Comparison of ENCODE assay signal across 51 mouse cellular contexts in the genomic region with DNA sequence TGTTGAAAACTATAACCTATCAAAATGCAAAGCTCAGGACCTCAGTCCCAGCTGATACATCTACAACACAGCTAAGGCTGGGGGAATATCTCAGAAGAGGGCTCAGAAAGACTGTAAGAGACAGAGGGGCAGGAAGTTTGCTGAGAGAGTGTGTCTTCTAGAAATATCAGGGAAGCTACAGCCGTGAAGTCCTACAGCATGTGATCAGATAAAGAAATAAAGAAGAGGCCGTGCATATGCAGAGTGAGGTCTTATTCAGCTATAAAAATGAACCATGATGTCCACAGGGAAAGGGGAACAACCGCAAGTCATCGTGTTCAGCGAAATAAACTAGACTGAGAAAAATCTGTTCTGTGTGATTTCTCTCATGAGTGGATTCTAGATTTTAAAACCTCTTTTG. TPM values are rescaled to one million over a fixed set of nuclear protein-coding genes. Genes with fewer than 3 reads are reported as not detected.
"Had no signal": no experiment of that assay in that cellular context is flagged by ENCODE, and none has a peak within 500 bp of the region (broad histone marks: within the 10 kb centered on the region; RNA-seq: fewer than 3 reads in every experiment).

No protein-coding gene starts in this region.

- H3K9ac ChIP-seq: heart, embryonic 12.5 days; heart, embryonic 13.5 days; heart, embryonic 15.5 days; hindbrain, embryonic 12.5 days; hindbrain, embryonic 13.5 days; hindbrain, embryonic 14.5 days; hindbrain, embryonic 15.5 days; intestine, embryonic 15.5 days; kidney, embryonic 15.5 days had no signal

- H3K4me3 ChIP-seq: heart, embryonic 12.5 days; heart, embryonic 13.5 days; heart, embryonic 15.5 days; hindbrain, embryonic 10.5 days; hindbrain, embryonic 12.5 days; hindbrain, embryonic 13.5 days; hindbrain, embryonic 15.5 days; intestine, embryonic 15.5 days; kidney, embryonic 15.5 days; layer of hippocampus, adult 2 months; left cerebral cortex, adult 2 months had no signal

- H3K27me3 ChIP-seq: heart, embryonic 15.5 days; hindbrain, embryonic 12.5 days; hindbrain, embryonic 13.5 days; hindbrain, embryonic 15.5 days; intestine, embryonic 15.5 days; kidney, embryonic 15.5 days had no signal

- H3K4me1 ChIP-seq: heart, embryonic 12.5 days; heart, embryonic 13.5 days; heart, embryonic 15.5 days; hindbrain, embryonic 10.5 days; hindbrain, embryonic 12.5 days; hindbrain, embryonic 13.5 days; hindbrain, embryonic 15.5 days; intestine, embryonic 15.5 days had no signal

- DNase-seq: heart, postnatal 10 days; heart, postnatal 14 days; heart, postnatal 36 days; heart, postnatal 4 days; kidney, adult 11 months; kidney, adult 18-20 months; kidney, adult 2 months; kidney, adult 8-10 months; kidney, adult 9 months; kidney, postnatal 10 days; kidney, postnatal 14 days; kidney, postnatal 25 days; kidney, postnatal 36 days; kidney, postnatal 4 days; layer of hippocampus, adult 9-11 months; layer of hippocampus, postnatal 36 days had no signal

- H3K27ac ChIP-seq: heart, embryonic 13.5 days; heart, embryonic 15.5 days; hindbrain, embryonic 10.5 days; hindbrain, embryonic 12.5 days; hindbrain, embryonic 13.5 days; hindbrain, embryonic 14.5 days; hindbrain, embryonic 15.5 days; hindbrain, postnatal 0 days; intestine, embryonic 15.5 days; kidney, embryonic 15.5 days; kidney, postnatal 0 days; layer of hippocampus, adult 2 months; left cerebral cortex, adult 2 months had no signal

- H3K9me3 ChIP-seq: heart, embryonic 15.5 days; hindbrain, embryonic 13.5 days; hindbrain, embryonic 15.5 days; kidney, embryonic 15.5 days had no signal

- H3K36me3 ChIP-seq: heart, embryonic 12.5 days; heart, embryonic 13.5 days; heart, embryonic 15.5 days; hindbrain, embryonic 10.5 days; hindbrain, embryonic 12.5 days; hindbrain, embryonic 13.5 days; hindbrain, embryonic 15.5 days; intestine, embryonic 15.5 days; kidney, embryonic 15.5 days had no signal

RNA-seq across cellular contexts. Expression of a gene that starts 3.6 kb away (rescaled TPM):
- total RNA-seq: heart, postnatal 10 days; heart, postnatal 14 days; heart, postnatal 25 days; heart, postnatal 36 days; heart, postnatal 4 days; hematopoietic stem cell, adult 5-6 weeks; hindbrain, postnatal 0 days; layer of hippocampus, adult 18-20 months; layer of hippocampus, adult 2 months; layer of hippocampus, adult 8-10 months; layer of hippocampus, postnatal 10 days; layer of hippocampus, postnatal 14 days; layer of hippocampus, postnatal 25 days; layer of hippocampus, postnatal 36 days; left cerebral cortex, adult 18-20 months; left cerebral cortex, adult 2 months; left cerebral cortex, adult 8-10 months had no signal
- polyA plus RNA-seq: heart, embryonic 12.5 days; heart, embryonic 13.5 days; heart, embryonic 14.5 days; heart, embryonic 15.5 days; heart, embryonic 16.5 days; heart, postnatal 0 days; hindbrain, embryonic 10.5 days; hindbrain, embryonic 11.5 days; hindbrain, embryonic 12.5 days; hindbrain, embryonic 13.5 days; hindbrain, embryonic 14.5 days; hindbrain, embryonic 15.5 days; hindbrain, embryonic 16.5 days; hindbrain, postnatal 0 days; inflammation-experienced regulatory T-cells, adult 6 months; intestine, embryonic 14.5 days; intestine, embryonic 15.5 days; intestine, embryonic 16.5 days; intestine, postnatal 0 days; kidney, adult 2 months; kidney, embryonic 14.5 days; kidney, embryonic 15.5 days; kidney, embryonic 16.5 days; kidney, postnatal 0 days; large intestine, adult 2 months had no signal

RNA-seq across cellular contexts. Expression of a gene that starts 13.9 kb away (rescaled TPM):
- total RNA-seq: heart, postnatal 10 days; heart, postnatal 14 days; heart, postnatal 25 days; heart, postnatal 36 days; heart, postnatal 4 days; hematopoietic stem cell, adult 5-6 weeks; hindbrain, postnatal 0 days; layer of hippocampus, adult 18-20 months; layer of hippocampus, adult 2 months; layer of hippocampus, adult 8-10 months; layer of hippocampus, postnatal 10 days; layer of hippocampus, postnatal 14 days; layer of hippocampus, postnatal 25 days; layer of hippocampus, postnatal 36 days; left cerebral cortex, adult 18-20 months; left cerebral cortex, adult 2 months; left cerebral cortex, adult 8-10 months had no signal
- polyA plus RNA-seq: heart, embryonic 12.5 days; heart, embryonic 13.5 days; heart, embryonic 14.5 days; heart, embryonic 15.5 days; heart, embryonic 16.5 days; heart, postnatal 0 days; hindbrain, embryonic 10.5 days; hindbrain, embryonic 11.5 days; hindbrain, embryonic 12.5 days; hindbrain, embryonic 13.5 days; hindbrain, embryonic 14.5 days; hindbrain, embryonic 15.5 days; hindbrain, embryonic 16.5 days; hindbrain, postnatal 0 days; inflammation-experienced regulatory T-cells, adult 6 months; intestine, embryonic 14.5 days; intestine, embryonic 15.5 days; intestine, embryonic 16.5 days; intestine, postnatal 0 days; kidney, adult 2 months; kidney, embryonic 14.5 days; kidney, embryonic 15.5 days; kidney, embryonic 16.5 days; kidney, postnatal 0 days; large intestine, adult 2 months had no signal

RNA-seq across cellular contexts. Expression of a gene that starts 14.4 kb away (rescaled TPM):
- total RNA-seq: heart, postnatal 10 days; heart, postnatal 14 days; heart, postnatal 25 days; heart, postnatal 36 days; heart, postnatal 4 days; hematopoietic stem cell, adult 5-6 weeks; hindbrain, postnatal 0 days; layer of hippocampus, adult 18-20 months; layer of hippocampus, adult 2 months; layer of hippocampus, adult 8-10 months; layer of hippocampus, postnatal 10 days; layer of hippocampus, postnatal 14 days; layer of hippocampus, postnatal 25 days; layer of hippocampus, postnatal 36 days; left cerebral cortex, adult 18-20 months; left cerebral cortex, adult 2 months; left cerebral cortex, adult 8-10 months had no signal
- polyA plus RNA-seq: heart, embryonic 12.5 days; heart, embryonic 13.5 days; heart, embryonic 14.5 days; heart, postnatal 0 days; hindbrain, embryonic 11.5 days; hindbrain, embryonic 12.5 days; hindbrain, embryonic 13.5 days; hindbrain, embryonic 14.5 days; hindbrain, embryonic 15.5 days; hindbrain, embryonic 16.5 days; inflammation-experienced regulatory T-cells, adult 6 months; intestine, embryonic 16.5 days; intestine, postnatal 0 days; kidney, adult 2 months; kidney, embryonic 14.5 days; kidney, embryonic 15.5 days; kidney, embryonic 16.5 days; large intestine, adult 2 months had no signal

RNA-seq across cellular contexts. Expression of a gene that starts 14.6 kb away (rescaled TPM):
- total RNA-seq: heart, postnatal 10 days; heart, postnatal 14 days; heart, postnatal 25 days; heart, postnatal 36 days; heart, postnatal 4 days; hematopoietic stem cell, adult 5-6 weeks; hindbrain, postnatal 0 days; layer of hippocampus, adult 18-20 months; layer of hippocampus, adult 2 months; layer of hippocampus, adult 8-10 months; layer of hippocampus, postnatal 10 days; layer of hippocampus, postnatal 14 days; layer of hippocampus, postnatal 25 days; layer of hippocampus, postnatal 36 days; left cerebral cortex, adult 18-20 months; left cerebral cortex, adult 2 months; left cerebral cortex, adult 8-10 months had no signal
- polyA plus RNA-seq: heart, embryonic 12.5 days; heart, embryonic 13.5 days; heart, embryonic 15.5 days; heart, postnatal 0 days; hindbrain, embryonic 10.5 days; hindbrain, embryonic 11.5 days; hindbrain, embryonic 12.5 days; hindbrain, embryonic 13.5 days; hindbrain, embryonic 14.5 days; hindbrain, embryonic 15.5 days; hindbrain, embryonic 16.5 days; hindbrain, postnatal 0 days; inflammation-experienced regulatory T-cells, adult 6 months; kidney, adult 2 months had no signal

RNA-seq across cellular contexts. Expression of a gene that starts 28.0 kb away (rescaled TPM):
- total RNA-seq: heart, postnatal 10 days; heart, postnatal 14 days; heart, postnatal 25 days; heart, postnatal 36 days; heart, postnatal 4 days; hematopoietic stem cell, adult 5-6 weeks; hindbrain, postnatal 0 days; layer of hippocampus, adult 18-20 months; layer of hippocampus, adult 2 months; layer of hippocampus, adult 8-10 months; layer of hippocampus, postnatal 10 days; layer of hippocampus, postnatal 14 days; layer of hippocampus, postnatal 25 days; layer of hippocampus, postnatal 36 days; left cerebral cortex, adult 18-20 months; left cerebral cortex, adult 2 months; left cerebral cortex, adult 8-10 months had no signal
- polyA plus RNA-seq: heart, embryonic 12.5 days; heart, embryonic 13.5 days; heart, embryonic 14.5 days; heart, embryonic 15.5 days; heart, embryonic 16.5 days; heart, postnatal 0 days; hindbrain, embryonic 10.5 days; hindbrain, embryonic 11.5 days; hindbrain, embryonic 12.5 days; hindbrain, embryonic 13.5 days; hindbrain, embryonic 14.5 days; hindbrain, embryonic 15.5 days; hindbrain, embryonic 16.5 days; hindbrain, postnatal 0 days; inflammation-experienced regulatory T-cells, adult 6 months; intestine, embryonic 14.5 days; intestine, embryonic 15.5 days; intestine, embryonic 16.5 days; intestine, postnatal 0 days; kidney, adult 2 months; large intestine, adult 2 months had no signal
